11 mouse cellular contexts compared by ENCODE assay signal in the genomic region with DNA sequence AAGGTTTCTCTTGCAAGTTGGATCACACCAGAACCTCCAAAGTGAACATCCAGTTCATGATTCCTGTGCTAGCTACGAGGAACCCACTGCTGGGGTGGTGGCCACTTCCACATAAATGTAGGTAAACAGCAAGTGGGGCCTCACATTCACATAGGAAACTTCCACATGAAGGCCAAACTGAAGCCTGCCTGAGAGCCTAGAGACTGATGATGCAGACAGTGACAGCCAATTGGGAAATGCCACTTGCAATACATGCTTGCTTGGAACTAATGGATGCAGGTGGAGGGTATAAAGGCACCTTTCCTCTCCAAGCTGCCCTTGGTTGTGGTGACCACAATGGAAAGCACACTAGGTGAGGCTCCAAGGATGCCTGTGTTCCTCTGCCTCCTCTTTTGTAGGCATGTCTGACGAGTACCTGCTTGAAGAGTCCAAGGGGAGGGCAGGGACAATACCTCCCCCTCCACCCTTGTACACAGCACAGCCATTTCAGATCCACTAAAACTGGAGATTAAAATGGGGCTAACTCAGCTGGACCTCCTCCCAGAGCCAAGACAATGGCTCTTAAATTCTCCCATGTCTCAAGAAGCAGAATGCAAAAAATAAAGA. TPM values are rescaled to one million over a fixed set of nuclear protein-coding genes. Genes with fewer than 3 reads are reported as not detected.
DNase-seq lines count a peak whose midpoint lies in the region; ATAC-seq and TF ChIP-seq lines count a peak whose summit lies in the region.
"Had no signal": no experiment of that assay in that cellular context is flagged by ENCODE, and none has a peak within 500 bp of the region (broad histone marks: within the 10 kb centered on the region; RNA-seq: fewer than 3 reads in every experiment).

No protein-coding gene starts in this region.

- H3K27ac ChIP-seq in midbrain, postnatal 0 days (ENCODE audit: low read depth, low read length), result no peak overlapping the region
- no peak overlapping the region for H3K27ac ChIP-seq in forebrain, postnatal 0 days (ENCODE audit: low read depth, low read length)
- H3K27ac ChIP-seq: limb, embryonic 13.5 days had no signal

- no peaks in the 10 kb centered on the region for H3K27me3 ChIP-seq in midbrain, postnatal 0 days (ENCODE audit: insufficient read depth, low read length)
- H3K27me3 ChIP-seq in forebrain, postnatal 0 days (ENCODE audit: insufficient read depth, low read length), result no peaks in the 10 kb centered on the region
- H3K27me3 ChIP-seq: limb, embryonic 13.5 days had no signal

- H3K9ac ChIP-seq in midbrain, postnatal 0 days (replicated peaks; ENCODE audit: low read length, poor library complexity, severe bottlenecking), result no peak overlapping the region
- no peak overlapping the region for H3K9ac ChIP-seq in forebrain, postnatal 0 days
- H3K9ac ChIP-seq: limb, embryonic 13.5 days had no signal

- no peak overlapping the region for H3K4me2 ChIP-seq in midbrain, postnatal 0 days (ENCODE audit: low read depth, low read length, poor library complexity, severe bottlenecking)
- H3K4me2 ChIP-seq in forebrain, postnatal 0 days (ENCODE audit: low read depth), result no peak overlapping the region
- H3K4me2 ChIP-seq: limb, embryonic 13.5 days had no signal

- H3K4me1 ChIP-seq in midbrain, postnatal 0 days (ENCODE audit: insufficient read depth, low read length), result no peaks in the 10 kb centered on the region
- H3K4me1 ChIP-seq in forebrain, postnatal 0 days (ENCODE audit: insufficient read depth), result no peaks in the 10 kb centered on the region
- H3K4me1 ChIP-seq: limb, embryonic 13.5 days had no signal

- no peak overlapping the region for H3K4me3 ChIP-seq in midbrain, postnatal 0 days (ENCODE audit: low read depth, low read length)
- no peak overlapping the region for H3K4me3 ChIP-seq in forebrain, postnatal 0 days (ENCODE audit: low read depth, low read length)
- H3K4me3 ChIP-seq: limb, embryonic 13.5 days had no signal

- 80% methylated on average over 2 of the region's 2 CpGs for WGBS in midbrain, postnatal 0 days
- 69% methylated on average over 2 of the region's 2 CpGs for WGBS in forebrain, postnatal 0 days

- no peak for TF ChIP-seq CTCF in midbrain, postnatal 0 days (IDR thresholded peaks at IDR 0.05)
- no peak for TF ChIP-seq CTCF in forebrain, postnatal 0 days (IDR thresholded peaks at IDR 0.05; ENCODE audit: low read depth)

- ATAC-seq in frontal cortex, adult (ENCODE audit: low TSS enrichment), result peak; percentile 59; the same call in 1 of the 2 replicates
- ATAC-seq in midbrain, postnatal 0 days (ENCODE audit: low FRiP score), result no peak
- ATAC-seq in forebrain, postnatal 0 days, result no peak
- ATAC-seq: intestine, embryonic 16.5 days had no signal

- no peak for DNase-seq in frontal cortex, postnatal 25 days (ENCODE audit: low spot score in 2 of 2)
- peak; percentile 34 to 55 for DNase-seq in right cerebral cortex, adult 2 months (ENCODE audit: low spot score in 2 of 2)
- DNase-seq in right cerebral cortex, postnatal 36 days (ENCODE audit: low spot score in 2 of 2), result no peak
- DNase-seq in adipocyte (ENCODE audit: low spot score), result peak; percentile 81
- peak; percentile 60 for DNase-seq in midbrain, postnatal 0 days (ENCODE audit: low spot score)
- no peak for DNase-seq in forebrain, postnatal 0 days
- DNase-seq in urinary bladder, postnatal 36 days (ENCODE audit: low spot score in 2 of 2), result no peak
- DNase-seq: gastrocnemius, postnatal 25 days had no signal

- peaks cover 13% of the 10 kb centered on the region; the same call in 1 of the 2 replicates for H3K36me3 ChIP-seq in midbrain, postnatal 0 days (ENCODE audit: insufficient read depth, low read length)
- peaks cover 13% of the 10 kb centered on the region for H3K36me3 ChIP-seq in forebrain, postnatal 0 days (ENCODE audit: insufficient read depth)

- no peaks in the 10 kb centered on the region for H3K9me3 ChIP-seq in midbrain, postnatal 0 days (ENCODE audit: low read length)
- H3K9me3 ChIP-seq in forebrain, postnatal 0 days (ENCODE audit: low read length), result no peaks in the 10 kb centered on the region

RNA-seq across cellular contexts. Expression of gene Fsd2, which starts 28.6 kb away (rescaled TPM):
- total RNA-seq in midbrain, postnatal 0 days (2014; rRNA removed), result 0.22 TPM in 1 of 2 replicates, not detected in the other
- polyA plus RNA-seq in midbrain, postnatal 0 days (2015; fragmentation: Nextera tagmentation; extraction: Ambion mirVana), result 0.28 and 0.36 TPM in 2 replicates
- total RNA-seq in forebrain, postnatal 0 days (2014; rRNA removed), result 0.15 and 0.48 TPM in 2 replicates
- polyA plus RNA-seq in forebrain, postnatal 0 days (2015; fragmentation: Nextera tagmentation; extraction: Ambion mirVana), result 0.16 and 0.31 TPM in 2 replicates

RNA-seq across cellular contexts. Expression of gene Whamm, which starts 32.9 kb away (rescaled TPM):
- 6.2 and 9.6 TPM in 2 replicates for total RNA-seq in midbrain, postnatal 0 days (2014; rRNA removed)
- polyA plus RNA-seq in midbrain, postnatal 0 days (2015; fragmentation: Nextera tagmentation; extraction: Ambion mirVana), result 5.4 and 5.5 TPM in 2 replicates
- 7.1 and 8.7 TPM in 2 replicates for total RNA-seq in forebrain, postnatal 0 days (2014; rRNA removed)
- 4.2 and 5.4 TPM in 2 replicates for polyA plus RNA-seq in forebrain, postnatal 0 days (2015; fragmentation: Nextera tagmentation; extraction: Ambion mirVana)

RNA-seq across cellular contexts. Expression of gene BC048679, which starts 40.1 kb away (rescaled TPM):
- total RNA-seq in midbrain, postnatal 0 days (2014; rRNA removed), result not detected in 2 replicates
- polyA plus RNA-seq in midbrain, postnatal 0 days (2015; fragmentation: Nextera tagmentation; extraction: Ambion mirVana), result not detected in 2 replicates
- total RNA-seq in forebrain, postnatal 0 days (2014; rRNA removed), result not detected in 2 replicates
- not detected in 2 replicates for polyA plus RNA-seq in forebrain, postnatal 0 days (2015; fragmentation: Nextera tagmentation; extraction: Ambion mirVana)
- polyA plus RNA-seq: intestine, embryonic 16.5 days; limb, embryonic 13.5 days had no signal

RNA-seq across cellular contexts. Expression of gene Ap3b2, which starts 44.4 kb away (rescaled TPM):
- 192 and 206 TPM in 2 replicates for total RNA-seq in midbrain, postnatal 0 days (2014; rRNA removed)
- 115 and 124 TPM in 2 replicates for polyA plus RNA-seq in midbrain, postnatal 0 days (2015; fragmentation: Nextera tagmentation; extraction: Ambion mirVana)
- 165 and 180 TPM in 2 replicates for total RNA-seq in forebrain, postnatal 0 days (2014; rRNA removed)
- 94.9 and 107 TPM in 2 replicates for polyA plus RNA-seq in forebrain, postnatal 0 days (2015; fragmentation: Nextera tagmentation; extraction: Ambion mirVana)

Comparison
In these comparisons a context has a peak if more than half of its experiments do, and no peak if none do; other contexts are left out.
1. DNase-seq: peak in right cerebral cortex, adult 2 months (2 of 2), adipocyte (single experiment) and midbrain, postnatal 0 days (single experiment); none in frontal cortex, postnatal 25 days (0 of 2), right cerebral cortex, postnatal 36 days (0 of 2), forebrain, postnatal 0 days (single experiment) and urinary bladder, postnatal 36 days (0 of 2).